ENCODE assay signal across 12 mouse cellular contexts in genomic region chr1:184326191-184326590, GRCm38 (mm10).
"Had no signal": no experiment of that assay in that cellular context is flagged by ENCODE, and none has a peak within 500 bp of the region (broad histone marks: within the 10 kb centered on the region; RNA-seq: fewer than 3 reads in every experiment).

No protein-coding gene starts in this region.

- ATAC-seq: liver, embryonic 12.5 days; midbrain, embryonic 16.5 days had no signal

- H3K9me3 ChIP-seq: kidney, embryonic 15.5 days; limb, embryonic 15.5 days; liver, embryonic 12.5 days; lung, embryonic 15.5 days; megakaryocyte, embryonic 14.5 days had no signal

- H3K27me3 ChIP-seq: limb, embryonic 15.5 days; liver, embryonic 12.5 days; lung, embryonic 15.5 days; megakaryocyte, embryonic 14.5 days had no signal

- H3K27ac ChIP-seq: kidney, embryonic 15.5 days; limb, embryonic 15.5 days; liver, embryonic 12.5 days; lung, embryonic 15.5 days; macrophage; stomach, postnatal 0 days had no signal

- H3K4me3 ChIP-seq: kidney, embryonic 15.5 days; limb, embryonic 15.5 days; liver, embryonic 12.5 days; lung, embryonic 15.5 days; megakaryocyte, embryonic 14.5 days had no signal

- H3K36me3 ChIP-seq: kidney, embryonic 15.5 days; limb, embryonic 15.5 days; liver, embryonic 12.5 days; lung, embryonic 15.5 days had no signal

- H3K4me2 ChIP-seq: kidney, embryonic 15.5 days; limb, embryonic 15.5 days; liver, embryonic 12.5 days; lung, embryonic 15.5 days; midbrain, embryonic 11.5 days had no signal

- H3K9ac ChIP-seq: kidney, embryonic 15.5 days; limb, embryonic 15.5 days; liver, embryonic 12.5 days; lung, embryonic 15.5 days had no signal

- H3K4me1 ChIP-seq: kidney, embryonic 15.5 days; limb, embryonic 15.5 days; lung, embryonic 15.5 days had no signal

- DNase-seq: kidney, postnatal 14 days; lung, postnatal 14 days; thymus, postnatal 14 days had no signal
